Mouse (Mus musculus) gastrocnemius, postnatal 36 days (tissue): Measurements from ENCODE around the gene Impg2. TPM values are rescaled to one million over a fixed set of nuclear protein-coding genes. Genes with fewer than 3 reads are reported as not detected.

Experiments used
- DNase-seq, 2 experiments: peaks; one replicate each; pipeline ENCODE4 v3.0.0; 2022
- intact Hi-C: fragments of 180-260 bp; cut with DNase I; formaldehyde crosslinking; loops from one replicate; pipeline ENCODE4 v1.15.1; 2025
- total RNA-seq, 2 experiments: library from RNA; stranded (reverse); gene quantifications; 2 replicates each; pipeline ENCODE4 v1.2.3; 2021

Gene Impg2
- total RNA-seq, 2 experiments from 2014 or later = 0.05 to 0.07 TPM

GRCm38 (mm10) chr16:56298248-56298647, 94.1 kb downstream of the Impg2 start:
- no peak for DNase-seq
- intact Hi-C loops = no loop called here

GRCm38 (mm10) chr16:56298836-56299235, 94.7 kb downstream of the Impg2 start:
- DNase-seq = no peak
- intact Hi-C loops = no loop called here

- intact Hi-C loops = no loop called here
- no peak for DNase-seq
These were observed 98.9 kb downstream of the Impg2 start for GRCm38 (mm10) chr16:56302996-56303395.

DNA sequence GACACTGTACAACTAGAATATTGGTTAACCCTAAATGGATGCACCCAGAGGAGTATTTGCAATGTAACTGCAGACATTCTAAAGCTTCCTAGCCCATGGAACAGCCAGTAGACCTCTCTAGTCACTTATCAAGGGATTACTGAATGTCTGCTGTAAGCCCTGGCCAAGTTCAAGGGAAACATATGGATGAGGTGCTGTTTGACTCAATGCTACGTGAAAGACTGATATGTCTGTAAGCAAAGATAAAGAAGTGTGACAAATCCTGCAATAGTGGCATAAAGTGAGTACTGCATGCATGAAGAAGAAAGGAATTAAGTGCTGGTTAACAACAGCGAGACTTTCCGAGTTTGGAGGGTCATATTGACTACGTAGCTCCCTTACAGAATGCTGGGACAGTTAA, 100.1 kb downstream of the Impg2 start:
- DNase-seq = no peak
- intact Hi-C loops = no loop called here

GRCm38 (mm10) chr16:56307575-56307974, 103.5 kb downstream of the Impg2 start:
- DNase-seq = no peak
- intact Hi-C loops = no loop called here

- no peak for DNase-seq
- intact Hi-C loops = no loop called here
These were observed 107.2 kb downstream of the Impg2 start for GRCm38 (mm10) chr16:56311291-56311690.

Other genes starting within 250 kb of the Impg2 start
- gene Rpl24, start 238.0 kb upstream of the Impg2 start, total RNA-seq = 100 to 1,000 TPM; 498 to 600 TPM
- 1 to 10 TPM; 9.1 to 9.6 TPM for gene Zbtb11, start 230.4 kb upstream of the Impg2 start, total RNA-seq
- gene Pcnp, start 174.6 kb upstream of the Impg2 start, total RNA-seq = 10 to 100 TPM; 44.4 to 51.0 TPM
- 1 to 10 TPM; 7.3 to 9.9 TPM for gene Trmt10c, start 166.5 kb upstream of the Impg2 start, total RNA-seq
- gene Senp7, start 156.0 kb upstream of the Impg2 start, total RNA-seq = 10 to 100 TPM; 10.4 to 11.3 TPM